Mouse (Mus musculus) megakaryocyte-erythroid progenitor cell, adult 5 weeks (primary cell): ENCODE measurements around the gene Nkx2-2. TPM values are rescaled to one million over a fixed set of nuclear protein-coding genes. Genes with fewer than 3 reads are reported as not detected.

Source experiments
- polyA plus RNA-seq: library from polyadenylated mRNA; stranded (reverse); fragments of >175 nt; gene quantifications from 2 replicates; pipeline ENCODE4 v1.2.3, GENCODE M21; 2012

Gene Nkx2-2
- polyA plus RNA-seq = not detected in 2 replicates

DNA sequence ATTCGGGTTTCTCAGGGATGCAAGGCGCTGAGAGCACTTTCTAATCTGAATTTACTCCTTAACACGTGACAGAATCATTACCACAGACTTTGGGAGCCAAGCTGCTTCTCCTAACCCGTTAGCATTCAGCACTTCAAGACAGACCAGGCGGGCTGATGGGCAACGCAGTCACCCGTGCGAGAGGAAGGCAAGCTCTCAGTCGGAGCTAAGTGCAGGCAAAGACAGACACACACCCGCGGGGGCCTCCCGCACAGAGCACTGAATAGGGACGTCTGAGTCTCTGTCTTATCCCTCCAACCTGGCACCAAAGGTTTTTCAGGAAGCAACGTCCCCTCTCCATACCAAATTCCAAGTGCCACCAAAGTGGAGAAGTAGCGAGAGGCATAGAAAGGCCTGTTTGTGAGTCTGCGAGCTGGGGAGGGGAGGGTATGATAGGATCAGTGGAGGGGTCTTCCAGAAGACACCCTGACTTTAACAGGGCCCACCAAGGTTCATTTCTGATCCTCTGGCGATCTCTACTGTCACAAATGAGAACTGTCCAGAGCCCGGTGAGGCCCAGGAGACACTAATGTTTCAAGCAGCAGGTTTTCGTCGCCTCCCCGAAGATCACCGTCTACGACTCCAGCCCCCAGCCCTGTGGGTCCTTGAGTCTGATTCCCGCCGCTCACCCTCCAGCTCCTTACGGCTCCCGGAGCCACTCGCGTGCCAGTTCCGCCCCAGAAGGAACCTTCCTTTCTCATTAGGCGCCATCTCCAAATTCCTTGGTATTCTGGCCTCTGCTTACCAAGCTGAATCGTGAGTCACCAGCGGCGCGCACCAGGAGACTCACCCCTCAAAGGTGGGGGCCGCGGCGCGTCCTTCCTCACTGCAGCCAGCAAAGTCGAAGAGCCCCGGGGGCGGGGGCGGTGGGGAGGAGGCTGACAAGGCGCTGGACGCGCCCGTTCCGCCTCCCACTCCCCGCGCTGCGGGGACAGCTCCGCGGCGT, at the start of gene Nkx2-2:
Gene Nkx2-2 (minus strand): TSS at position 973 of the 985 bp plus-strand sequence.

Other genes with a start within 250 kb of the Nkx2-2 start
- 10.8 and 16.8 TPM in 2 replicates for gene Xrn2, start 181.2 kb downstream of the Nkx2-2 start, polyA plus RNA-seq
- gene Nkx2-4, start 108.8 kb downstream of the Nkx2-2 start, polyA plus RNA-seq = 0.04 TPM in 1 of 2 replicates, not detected in the other
- not detected in 2 replicates for gene Pax1, start 167.7 kb upstream of the Nkx2-2 start, polyA plus RNA-seq